Mouse (Mus musculus): ENCODE data around the gene Gm21981.

- no peak for TF ChIP-seq TAL1 (IDR thresholded peaks at IDR 0.05; ENCODE audit: low read length)
- TF ChIP-seq GATA1 (IDR thresholded peaks at IDR 0.05; ENCODE audit: low read length), result no peak
Observed at GRCm38 (mm10) chr17:47688608-47689575, 5.4 kb downstream of the Gm21981 start, which contains the start of gene Frs3.

All from erythroblast, embryonic 14.5 days (primary cell).